Mouse (Mus musculus) frontal cortex, postnatal 10 days (tissue): ENCODE results near the gene Atp9a.
A peak's percentile ranks its signal among the peaks of the same experiment; 100 is the strongest.

Experiments used
- DNase-seq, 2 experiments: peaks; one replicate each; pipeline ENCODE4 v3.0.0; 2022; ENCODE audit warnings: low spot score in 2 of 2, mixed read lengths in 1 of 2

Atp9a gene

GRCm38 (mm10) chr2:168738854-168739253 lies 3.4 kb downstream of the Atp9a start:
- DNase-seq, result no peak

DNA sequence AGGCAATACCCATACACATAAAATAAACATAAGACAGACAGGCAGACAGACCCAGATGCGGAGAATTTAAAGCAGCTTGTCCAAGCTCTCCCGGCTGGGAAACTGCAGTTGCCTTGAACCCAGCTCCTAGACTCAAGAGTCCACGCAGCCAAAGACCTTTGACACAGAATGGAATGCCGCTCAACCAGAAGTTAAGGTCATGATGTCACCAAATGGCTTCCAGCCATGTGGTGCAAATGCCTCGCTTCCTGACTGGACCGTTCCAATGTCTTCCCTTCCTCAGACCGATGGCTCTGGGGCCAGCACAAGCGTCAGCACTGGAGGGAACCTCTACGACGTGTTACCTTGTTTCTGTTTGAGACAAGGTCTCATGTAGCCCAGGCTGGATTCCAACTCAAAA lies 4.3 kb downstream of the Atp9a start:
- no peak for DNase-seq

- no peak for DNase-seq
Measured at GRCm38 (mm10) chr2:168734023-168734422, 8.2 kb downstream of the Atp9a start.

DNA sequence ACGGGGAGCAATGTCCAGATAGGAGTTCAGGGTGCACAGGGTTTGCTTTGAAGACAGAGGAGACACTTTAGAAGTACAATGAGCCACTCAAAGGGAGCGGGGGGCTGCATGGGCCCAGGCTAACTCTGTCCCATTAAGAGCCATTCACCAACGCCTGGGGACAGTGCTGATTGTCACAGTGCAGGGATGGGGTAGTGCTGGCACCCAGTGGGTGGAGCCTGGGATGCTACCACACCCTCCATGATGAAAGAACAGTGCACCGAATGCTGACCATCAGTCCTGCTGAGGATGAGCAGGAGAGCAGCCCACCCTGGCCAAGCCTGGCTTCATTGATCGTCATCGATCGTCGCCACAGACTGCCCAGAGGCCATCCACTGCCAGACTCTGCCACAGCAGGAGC lies 11.0 kb downstream of the Atp9a start:
- DNase-seq, result no peak

- DNase-seq, result no peak
Measured at GRCm38 (mm10) chr2:168729736-168730135, 12.5 kb downstream of the Atp9a start.

- no peak for DNase-seq
Measured at GRCm38 (mm10) chr2:168728045-168728444, 14.2 kb downstream of the Atp9a start.

DNA sequence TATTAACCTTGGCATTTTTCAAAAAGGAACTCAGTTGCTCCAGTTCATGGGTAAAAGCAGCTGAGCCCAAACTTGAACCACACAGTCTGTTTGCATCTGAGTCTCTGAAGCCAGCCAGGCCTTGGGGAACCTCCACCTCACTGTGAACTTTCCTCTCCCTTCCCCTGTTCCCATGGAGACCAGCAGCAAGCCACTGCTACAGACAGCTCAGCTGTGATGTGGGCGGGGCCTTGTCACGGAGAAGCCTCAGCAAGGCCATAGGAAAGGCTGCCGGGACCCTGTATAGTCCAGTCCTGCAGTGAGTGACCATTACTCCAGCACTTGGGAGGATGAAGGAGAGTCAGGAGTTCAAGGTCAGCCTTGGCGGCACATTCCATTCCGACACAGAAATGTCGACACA lies 16.2 kb downstream of the Atp9a start:
- no peak for DNase-seq

DNA sequence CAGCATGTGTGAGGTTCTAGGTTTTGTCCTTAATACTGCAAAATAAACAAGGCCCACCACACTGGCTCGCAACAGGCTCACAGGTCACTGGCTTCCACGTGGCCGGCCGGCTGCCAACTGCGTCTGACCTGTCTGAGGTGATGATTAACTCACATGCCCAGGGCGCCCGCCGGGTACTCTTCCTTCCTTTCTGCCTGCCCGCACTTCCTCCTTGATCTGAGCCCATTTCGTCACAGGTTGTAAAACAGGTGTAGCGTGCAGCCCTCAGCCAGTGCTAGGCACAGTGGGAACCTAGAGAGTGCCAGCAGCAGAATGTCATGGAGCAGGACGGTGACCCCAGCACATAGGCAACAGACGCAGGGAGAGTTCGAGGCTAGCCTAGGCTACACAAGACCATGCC lies 20.9 kb downstream of the Atp9a start:
- DNase-seq, result no peak

- no peak for DNase-seq
Measured at GRCm38 (mm10) chr2:168719742-168720141, 22.5 kb downstream of the Atp9a start.

DNA sequence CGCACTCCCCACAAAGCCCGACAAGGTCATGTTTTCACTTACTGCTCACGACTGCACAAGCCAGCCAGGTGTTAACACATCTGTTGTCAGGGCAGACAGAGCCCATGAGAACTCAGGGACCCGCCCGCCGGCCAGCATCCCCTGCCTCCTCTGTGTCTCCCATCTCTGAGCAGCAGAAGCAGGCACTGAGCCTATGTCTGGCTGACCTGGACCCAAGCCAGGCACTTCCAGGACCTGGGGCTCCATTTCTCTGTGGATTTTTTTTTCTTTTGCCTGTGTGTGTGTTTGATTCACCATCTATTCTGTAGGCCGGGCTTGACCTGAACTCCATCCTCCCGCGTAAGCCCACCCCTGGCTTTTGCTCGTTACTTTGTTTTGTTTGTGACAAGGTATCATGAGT lies 23.5 kb downstream of the Atp9a start:
- DNase-seq, result no peak

GRCm38 (mm10) chr2:168718267-168718666 lies 23.9 kb downstream of the Atp9a start:
- no peak for DNase-seq

GRCm38 (mm10) chr2:168712199-168713176 lies 29.7 kb downstream of the Atp9a start:
- DNase-seq, result no peak

DNA sequence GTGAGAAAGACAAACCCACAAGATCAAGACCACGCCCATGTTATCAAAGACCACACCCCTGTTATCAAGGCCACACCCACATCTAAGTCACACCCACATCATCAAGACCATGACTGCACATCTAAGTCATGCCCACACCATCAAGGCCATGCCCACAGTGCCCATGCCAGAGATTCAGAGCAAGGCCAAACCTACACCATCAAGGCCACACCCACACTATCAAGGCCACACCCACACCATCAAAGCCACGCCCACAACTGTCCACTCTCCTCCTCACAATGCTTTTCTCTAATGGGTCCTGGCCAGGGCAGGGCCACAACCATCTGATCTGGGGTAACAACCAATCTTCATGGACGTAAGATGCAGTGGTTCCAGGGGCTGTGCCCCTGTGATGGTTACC lies 31.2 kb downstream of the Atp9a start:
- no peak for DNase-seq

DNA sequence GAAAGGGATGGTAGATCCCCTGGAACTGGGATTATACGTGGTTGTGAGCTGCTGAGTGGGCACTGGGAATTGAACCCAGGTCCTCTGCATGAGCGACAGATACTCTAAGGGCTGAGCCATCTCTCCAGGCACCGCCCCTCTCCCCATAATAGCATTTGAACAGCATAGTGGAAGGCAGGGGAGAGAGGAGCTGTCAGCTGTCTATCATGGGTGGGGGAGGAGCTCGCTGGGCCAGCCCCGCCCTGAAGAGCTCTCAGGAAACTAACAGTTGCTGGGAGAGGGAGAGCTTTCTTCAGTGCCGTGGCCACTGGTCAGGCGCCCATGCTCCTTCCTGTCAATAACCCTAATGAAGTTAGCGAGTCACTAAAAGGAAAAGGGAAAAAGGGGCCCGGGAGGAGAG lies 34.4 kb downstream of the Atp9a start:
- no peak for DNase-seq

- DNase-seq, result peak in 1 of 2 experiments; percentile 37
Measured at GRCm38 (mm10) chr2:168702266-168702665, 39.9 kb downstream of the Atp9a start.

DNA sequence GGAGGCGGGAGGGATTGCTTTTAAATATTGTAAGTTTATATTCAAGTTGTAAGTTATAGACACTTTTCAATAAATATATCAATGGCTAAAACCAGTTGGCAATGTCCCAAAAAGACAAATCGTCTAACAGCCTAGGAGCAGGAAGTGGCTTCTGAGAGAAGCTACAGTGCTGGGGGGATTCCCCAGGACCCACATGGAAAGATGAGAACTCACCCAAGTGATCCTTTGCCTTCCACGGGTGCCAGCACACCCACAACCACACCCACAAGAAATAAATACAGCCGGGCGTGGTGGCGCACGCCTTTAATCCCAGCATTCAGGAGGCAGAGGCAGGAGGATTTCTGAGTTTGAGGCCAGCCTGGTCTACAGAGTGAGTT lies 47.2 kb downstream of the Atp9a start:
- no peak for DNase-seq

GRCm38 (mm10) chr2:168694379-168695026 lies 47.7 kb downstream of the Atp9a start:
- no peak for DNase-seq

GRCm38 (mm10) chr2:168691774-168692173 lies 50.4 kb downstream of the Atp9a start:
- DNase-seq, result peak in 1 of 2 experiments; percentile 56

DNA sequence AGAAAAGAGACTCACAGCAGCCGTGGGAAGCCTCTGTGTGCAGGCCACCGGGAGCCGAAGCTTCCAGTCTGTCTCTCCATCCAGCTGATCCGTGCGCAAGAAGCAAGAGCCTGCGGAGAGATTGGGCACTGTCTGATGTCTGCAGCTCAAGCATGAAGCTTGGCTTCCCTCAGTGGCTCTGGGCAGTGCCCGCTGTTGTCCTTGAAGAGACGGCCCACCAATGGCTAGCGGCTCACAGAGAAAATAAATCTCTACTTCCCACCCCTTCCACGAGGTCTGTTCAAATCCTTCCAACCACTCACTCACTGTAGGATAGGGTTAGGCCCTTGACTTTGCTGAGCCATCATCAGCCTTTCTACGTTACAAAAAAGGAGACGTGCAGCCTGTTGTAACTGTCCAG lies 54.9 kb downstream of the Atp9a start:
- DNase-seq, result no peak

- DNase-seq, result no peak
Measured at GRCm38 (mm10) chr2:168685909-168686308, 56.3 kb downstream of the Atp9a start.

- no peak for DNase-seq
Measured at GRCm38 (mm10) chr2:168684695-168685094, 57.5 kb downstream of the Atp9a start.

DNA sequence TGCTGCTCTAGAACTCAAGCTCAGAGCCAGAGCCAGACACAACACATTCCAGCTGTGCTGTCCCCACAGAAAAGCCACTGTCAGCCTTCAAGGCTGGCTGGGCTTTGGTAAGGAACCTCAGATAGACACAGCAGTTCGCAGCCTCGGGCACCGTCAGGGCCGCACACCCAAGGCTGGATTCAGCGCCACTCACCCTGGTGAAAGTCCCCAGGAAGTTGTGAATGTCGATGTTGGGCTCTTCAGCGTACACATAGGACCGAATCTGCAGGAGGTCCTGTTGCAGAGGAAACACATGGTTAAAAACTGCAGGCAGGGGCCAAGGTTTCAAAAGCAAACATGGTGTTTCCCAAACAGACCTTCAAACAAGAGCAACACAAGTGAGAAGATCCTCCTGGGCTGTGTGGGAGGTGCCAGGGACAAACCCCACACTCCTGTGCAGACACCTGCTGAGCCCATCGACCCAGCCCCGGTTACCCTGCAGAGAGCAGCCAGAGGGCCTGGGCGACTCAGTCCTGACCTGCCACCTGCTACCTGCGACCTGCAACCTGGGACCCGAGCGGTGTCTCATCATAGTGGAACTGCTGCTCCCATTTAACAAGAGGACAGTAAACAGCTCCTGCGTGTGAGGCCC lies 58.6 kb downstream of the Atp9a start:
- no peak for DNase-seq

GRCm38 (mm10) chr2:168682721-168683120 lies 59.5 kb downstream of the Atp9a start:
- no peak for DNase-seq
